Mouse (Mus musculus) left cerebral cortex, adult 8-10 months (tissue): ENCODE measurements around the gene Hnrnpul1. TPM values are rescaled to one million over a fixed set of nuclear protein-coding genes. Genes with fewer than 3 reads are reported as not detected.

Experiments
- total RNA-seq, 4 experiments: library from RNA; stranded (reverse); gene quantifications; 2 replicates each; pipeline ENCODE4 v1.2.4; 2022

Gene Hnrnpul1
- total RNA-seq, 4 experiments from 2014 or later: 102 to 118 (median 109) TPM

Other genes with a start within 250 kb of the Hnrnpul1 start
- gene Ceacam2, start 214.9 kb downstream of the Hnrnpul1 start, total RNA-seq: under 1 TPM; 0.39 to 0.81 (median 0.64) TPM
- not detected for gene Erich4, start 138.9 kb downstream of the Hnrnpul1 start, total RNA-seq
- 10 to 100 TPM; 53.2 to 58.0 (median 55.7) TPM for gene Dmac2, start 135.3 kb downstream of the Hnrnpul1 start, total RNA-seq
- gene B3gnt8, start 128.1 kb downstream of the Hnrnpul1 start, total RNA-seq: 1 to 10 TPM in 2 of 4 experiments, under 1 TPM in 2; 0.54 to 1.6 (median 0.89) TPM
- 10 to 100 TPM; 36.1 to 40.8 (median 39.4) TPM for gene Bckdha, start 95.8 kb downstream of the Hnrnpul1 start, total RNA-seq
- 10 to 100 TPM; 21.7 to 27.4 (median 26.7) TPM for gene Exosc5, start 95.6 kb downstream of the Hnrnpul1 start, total RNA-seq
- gene Tmem91, start 79.6 kb downstream of the Hnrnpul1 start, total RNA-seq: 10 to 100 TPM; 27.1 to 37.7 (median 34.1) TPM
- gene B9d2, start 74.0 kb downstream of the Hnrnpul1 start, total RNA-seq: 10 to 100 TPM; 25.3 to 29.6 (median 28.6) TPM
- 10 to 100 TPM in 2 of 4 experiments, 1 to 10 TPM in 2; 6.1 to 19.9 (median 11.1) TPM for gene Tgfb1, start 67.8 kb downstream of the Hnrnpul1 start, total RNA-seq
- 10 to 100 TPM; 57.8 to 60.7 (median 58.4) TPM for gene Ccdc97, start 35.7 kb downstream of the Hnrnpul1 start, total RNA-seq
- gene Axl, start 33.9 kb upstream of the Hnrnpul1 start, total RNA-seq: 10 to 100 TPM; 37.9 to 58.3 (median 45.8) TPM
- gene Cyp2s1, start 62.2 kb upstream of the Hnrnpul1 start, total RNA-seq: 1 to 10 TPM; 4.3 to 5.1 (median 4.9) TPM
- under 1 TPM; 0.16 to 0.38 (median 0.24) TPM for gene Cyp2b10, start 142.9 kb upstream of the Hnrnpul1 start, total RNA-seq